Mouse (Mus musculus): ENCODE data around the gene Fdx1l. TPM values are rescaled to one million over a fixed set of nuclear protein-coding genes. Genes with fewer than 3 reads are reported as not detected.

The Fdx1l gene
- total and polyA plus RNA-seq, 3 experiments, result 247 to 361 (median 305) TPM

DNA sequence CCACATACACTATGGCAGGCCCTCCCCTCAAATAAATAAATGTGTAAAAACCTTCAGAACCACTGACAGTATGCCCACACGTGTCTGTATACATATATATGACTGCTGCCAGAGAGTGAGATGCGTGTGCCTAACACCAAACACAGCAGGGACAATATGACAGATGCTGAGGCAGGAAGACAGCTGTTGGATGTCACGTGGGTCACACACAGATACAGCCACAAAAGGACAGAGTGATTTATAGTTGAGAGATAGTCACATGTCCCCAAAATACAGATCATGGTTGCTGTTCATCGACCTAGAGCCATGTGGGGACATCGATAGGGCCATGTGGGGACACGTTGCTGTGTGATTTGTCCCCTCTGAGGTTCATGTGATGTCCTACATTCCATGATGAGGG lies 43.7 kb upstream of the Fdx1l start:
- H3K27ac ChIP-seq (ENCODE audit: control insufficient read depth, low read depth, low read length), result no peak overlapping the region
- no peaks in the 10 kb centered on the region for H3K9me3 ChIP-seq (replicated peaks; ENCODE audit: insufficient read depth, low read length)
- H3K4me3 ChIP-seq (ENCODE audit: control insufficient read depth in 1 of 2, insufficient read depth in 1 of 2, low read depth in 2 of 2, low read length in 2 of 2), result no peak overlapping the region
- 0 out of 2 replicates have a peak, but pooled peaks have one; percentile 6 for TF ChIP-seq USF1 (IDR thresholded peaks at IDR 0.05; ENCODE audit: low read depth, low read length)
- TF ChIP-seq HCFC1 (IDR thresholded peaks at IDR 0.05; ENCODE audit: low read depth, low read length), result no peak
- H3K4me1 ChIP-seq (ENCODE audit: control insufficient read depth in 1 of 2, insufficient read depth in 2 of 2, low read length in 2 of 2), result no peaks in the 10 kb centered on the region
- no peaks in the 10 kb centered on the region for H3K79me2 ChIP-seq (ENCODE audit: control insufficient read depth, insufficient read depth, low read length, poor library complexity)
- H3K27me3 ChIP-seq (ENCODE audit: control insufficient read depth in 1 of 2, insufficient read depth in 2 of 2, low read length in 2 of 2), result no peaks in the 10 kb centered on the region
- no peak overlapping the region for H3K9ac ChIP-seq (ENCODE audit: control insufficient read depth, low read depth, low read length, poor library complexity, severe bottlenecking)
- no peak for DNase-seq (ENCODE audit: low read depth, low spot score)
- H3K36me3 ChIP-seq (ENCODE audit: control insufficient read depth in 1 of 2, insufficient read depth in 2 of 2, low read length in 2 of 2), result peaks cover 0 to 3% of the 10 kb centered on the region in 2 experiments; a peak in 1 of 4 replicates

DNA sequence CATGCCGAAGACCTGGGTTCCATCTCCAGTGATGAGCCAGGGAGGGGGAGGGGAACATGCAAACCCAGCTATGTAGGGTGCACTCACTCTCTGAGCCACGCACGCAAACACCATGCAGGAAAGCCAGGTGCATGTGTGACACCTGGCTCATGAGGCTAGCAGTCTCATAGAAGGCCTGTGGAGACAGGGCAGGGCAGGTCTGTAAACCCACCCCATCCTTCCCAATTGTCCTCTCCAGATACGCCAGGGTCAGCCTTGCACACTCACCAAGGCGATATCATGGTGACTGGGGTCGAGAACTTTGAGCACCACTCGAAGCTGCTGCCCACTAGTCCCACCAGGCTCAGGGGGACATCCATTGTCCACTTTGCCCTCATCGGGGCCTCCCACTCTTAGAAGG lies 41.7 kb upstream of the Fdx1l start:
- no peaks in the 10 kb centered on the region for H3K9me3 ChIP-seq (replicated peaks; ENCODE audit: insufficient read depth, low read length)
- H3K9ac ChIP-seq (ENCODE audit: control insufficient read depth, low read depth, low read length, poor library complexity, severe bottlenecking), result no peak overlapping the region
- peaks cover 0 to 3% of the 10 kb centered on the region in 2 experiments; a peak in 1 of 4 replicates for H3K36me3 ChIP-seq (ENCODE audit: control insufficient read depth in 1 of 2, insufficient read depth in 2 of 2, low read length in 2 of 2)
- H3K27ac ChIP-seq (ENCODE audit: control insufficient read depth, low read depth, low read length), result no peak overlapping the region
- no peaks in the 10 kb centered on the region for H3K4me1 ChIP-seq (ENCODE audit: control insufficient read depth in 1 of 2, insufficient read depth in 2 of 2, low read length in 2 of 2)
- no peaks in the 10 kb centered on the region for H3K79me2 ChIP-seq (ENCODE audit: control insufficient read depth, insufficient read depth, low read length, poor library complexity)
- DNase-seq (ENCODE audit: low read depth, low spot score), result no peak
- TF ChIP-seq SIN3A (IDR thresholded peaks at IDR 0.05; ENCODE audit: low read length) (no peak), POLR2AphosphoS5 (IDR thresholded peaks at IDR 0.05; ENCODE audit: borderline replicate concordance, low read depth, low read length) (0 out of 2 replicates have a peak, but pooled peaks have one; percentile 52)
- no peak overlapping the region for H3K4me3 ChIP-seq (ENCODE audit: control insufficient read depth in 1 of 2, insufficient read depth in 1 of 2, low read depth in 2 of 2, low read length in 2 of 2)
- H3K27me3 ChIP-seq (ENCODE audit: control insufficient read depth in 1 of 2, insufficient read depth in 2 of 2, low read length in 2 of 2), result no peaks in the 10 kb centered on the region

DNA sequence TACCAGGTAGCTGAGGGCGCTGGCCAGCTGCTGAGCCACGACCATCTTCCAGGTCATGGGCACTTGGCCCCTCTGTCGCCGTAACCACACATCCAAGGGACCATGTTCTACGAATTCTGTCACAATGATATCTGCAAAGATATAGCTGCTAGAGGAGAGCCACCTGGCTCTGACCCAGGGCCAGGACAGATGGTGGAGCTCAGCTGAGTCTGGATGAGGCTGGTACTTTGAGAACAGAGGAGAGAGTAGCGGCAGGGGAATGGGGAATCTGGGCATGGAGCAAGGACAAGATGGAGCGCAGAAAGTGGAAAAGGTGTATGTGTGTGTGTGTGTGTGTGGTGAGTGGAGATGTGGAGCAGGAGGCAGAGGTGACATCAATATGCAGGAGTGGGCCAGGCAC lies 40.8 kb upstream of the Fdx1l start:
- TF ChIP-seq POLR2A (IDR thresholded peaks at IDR 0.05; ENCODE audit: control insufficient read depth in 1 of 2, insufficient read depth in 1 of 2, low read depth in 1 of 2, low read length in 2 of 2, poor library complexity in 1 of 2), result no peak; a peak in 1 of 4 replicates
- TF ChIP-seq CHD1 (IDR thresholded peaks at IDR 0.05; ENCODE audit: low read depth, low read length), result no peak
- no peak for TF ChIP-seq MYB (IDR thresholded peaks at IDR 0.05; ENCODE audit: low read depth, low read length)
- no peak for TF ChIP-seq POLR2AphosphoS2 (IDR thresholded peaks at IDR 0.05; ENCODE audit: low read length)
- TF ChIP-seq GABPA (IDR thresholded peaks at IDR 0.05; ENCODE audit: low read depth, low read length), result no peak
- TF ChIP-seq ZMIZ1 (IDR thresholded peaks at IDR 0.05; ENCODE audit: low read depth, low read length), result no peak
- TF ChIP-seq MYC (IDR thresholded peaks at IDR 0.05; ENCODE audit: low read depth, low read length), result no peak
- Histone ChIP-seq H3K4me1 (ENCODE audit: control insufficient read depth in 1 of 2, insufficient read depth in 2 of 2, low read length in 2 of 2) (no peaks in the 10 kb centered on the region), H3K27ac (ENCODE audit: control insufficient read depth, low read depth, low read length) (no peak overlapping the region), H3K4me3 (ENCODE audit: control insufficient read depth in 1 of 2, insufficient read depth in 1 of 2, low read depth in 2 of 2, low read length in 2 of 2) (no peak overlapping the region), H3K9ac (ENCODE audit: control insufficient read depth, low read depth, low read length, poor library complexity, severe bottlenecking) (no peak overlapping the region), H3K79me2 (ENCODE audit: control insufficient read depth, insufficient read depth, low read length, poor library complexity) (no peaks in the 10 kb centered on the region), H3K27me3 (ENCODE audit: control insufficient read depth in 1 of 2, insufficient read depth in 2 of 2, low read length in 2 of 2) (no peaks in the 10 kb centered on the region), H3K36me3 (ENCODE audit: control insufficient read depth in 1 of 2, insufficient read depth in 2 of 2, low read length in 2 of 2) (no peaks in the 10 kb centered on the region), H3K9me3 (replicated peaks; ENCODE audit: insufficient read depth, low read length) (no peaks in the 10 kb centered on the region)
- DNase-seq (ENCODE audit: low read depth, low spot score), result no peak

All from MEL (cell line).